Mouse (Mus musculus): ENCODE results near the gene Fiz1. TPM values are rescaled to one million over a fixed set of nuclear protein-coding genes. Genes with fewer than 3 reads are reported as not detected.
"Not testable (repeated sequence)": the region's sequence is repeated elsewhere in the genome, so short reads cannot be mapped to it uniquely, and the experiment has no call there.

Gene Fiz1
- total RNA-seq, 1 experiment from 2014 or later: 26.2 TPM

DNA sequence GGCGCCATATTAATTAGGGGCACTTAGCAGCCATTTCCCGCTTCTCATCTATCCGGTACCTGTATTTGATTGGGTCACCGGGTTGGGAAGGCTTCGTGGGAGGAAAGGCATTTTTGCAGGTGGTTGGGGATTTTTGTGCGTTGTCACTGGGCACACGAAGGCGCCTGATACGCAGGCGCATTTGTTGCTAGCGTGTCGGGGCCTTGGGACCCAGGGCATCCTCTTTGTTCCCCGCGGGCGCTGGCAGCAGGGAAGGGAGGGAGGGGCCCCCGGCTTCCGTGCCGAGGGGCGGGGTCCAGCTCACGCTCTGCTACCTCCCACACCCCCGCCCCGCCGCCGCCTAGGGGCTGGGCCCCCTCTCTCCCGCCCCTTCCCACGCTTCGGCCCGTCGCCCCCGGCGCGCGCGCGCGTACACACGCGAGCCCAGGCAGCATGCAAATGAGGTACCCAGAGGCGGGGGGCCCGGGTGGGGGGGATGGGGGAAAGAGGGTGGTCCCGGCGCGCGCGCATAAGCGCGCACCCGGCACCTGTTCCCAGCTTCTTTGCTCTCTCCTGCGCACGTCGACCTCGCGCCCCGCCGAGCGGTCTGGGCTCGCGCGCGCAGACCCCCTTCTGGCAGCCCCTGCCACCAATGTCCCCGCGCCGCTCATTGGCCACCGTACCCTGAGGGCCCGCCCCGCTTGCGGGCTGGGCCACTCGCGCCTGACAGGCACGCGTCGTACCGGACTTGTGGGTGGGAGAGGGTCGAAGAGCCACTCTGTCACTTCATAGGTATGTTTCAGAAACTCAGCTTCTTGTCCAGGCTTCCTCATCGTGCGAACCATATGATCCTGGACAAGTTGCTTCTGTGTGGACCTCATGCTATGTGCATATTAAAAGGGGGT is 863 bp upstream of the Fiz1 start, which contains the start of gene Gm44973:
Gene Gm44973 (plus strand): TSS at position 379 of the 884 bp plus-strand sequence.
- peak; percentile 62 for ATAC-seq (replicated peaks; ENCODE audit: insufficient number of reproducible peaks, low FRiP score, low TSS enrichment, poor library complexity, severe bottlenecking)

DNA sequence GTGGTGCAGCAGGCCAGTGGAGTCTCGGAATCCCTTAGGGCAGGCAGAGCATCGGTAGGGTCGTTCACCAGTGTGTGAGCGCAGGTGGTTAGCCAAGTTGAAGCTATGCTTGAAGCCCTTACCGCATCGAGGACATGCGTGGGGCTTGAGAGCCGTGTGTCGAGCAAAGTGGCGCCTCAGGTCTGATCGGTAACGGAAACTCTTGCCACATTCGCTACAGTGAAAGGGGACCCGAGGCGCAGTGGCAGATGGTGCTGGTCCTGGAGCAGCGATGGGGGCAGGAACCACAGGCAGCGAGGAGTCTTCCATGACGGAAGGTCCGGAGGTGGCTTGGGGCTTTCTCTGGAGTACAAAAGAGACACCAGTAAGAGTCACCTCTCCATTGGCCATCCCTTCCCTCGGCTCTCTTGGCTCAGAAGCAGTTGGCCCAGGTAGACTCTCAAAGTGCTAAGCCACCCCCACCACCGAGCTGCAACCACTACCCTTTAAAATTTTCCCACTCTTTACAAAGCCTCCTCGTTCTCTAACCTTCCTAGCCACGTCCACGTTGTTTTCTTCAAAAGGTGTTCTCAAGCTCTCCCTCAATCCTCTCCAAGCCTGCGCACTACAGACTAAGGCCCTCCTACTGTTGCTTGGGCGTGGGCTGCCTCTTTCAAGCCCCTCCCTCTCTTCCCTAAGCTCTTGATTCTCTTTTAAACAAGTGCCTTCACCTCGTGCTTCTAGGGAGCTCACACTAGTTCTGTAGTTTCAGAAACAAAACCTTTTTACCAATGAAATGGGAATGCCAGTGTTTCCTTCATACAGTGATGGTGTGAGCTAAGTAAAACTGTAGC is 1.6 kb downstream of the Fiz1 start:
- no peak for ATAC-seq (replicated peaks; ENCODE audit: insufficient number of reproducible peaks, low FRiP score, low TSS enrichment, poor library complexity, severe bottlenecking)

DNA sequence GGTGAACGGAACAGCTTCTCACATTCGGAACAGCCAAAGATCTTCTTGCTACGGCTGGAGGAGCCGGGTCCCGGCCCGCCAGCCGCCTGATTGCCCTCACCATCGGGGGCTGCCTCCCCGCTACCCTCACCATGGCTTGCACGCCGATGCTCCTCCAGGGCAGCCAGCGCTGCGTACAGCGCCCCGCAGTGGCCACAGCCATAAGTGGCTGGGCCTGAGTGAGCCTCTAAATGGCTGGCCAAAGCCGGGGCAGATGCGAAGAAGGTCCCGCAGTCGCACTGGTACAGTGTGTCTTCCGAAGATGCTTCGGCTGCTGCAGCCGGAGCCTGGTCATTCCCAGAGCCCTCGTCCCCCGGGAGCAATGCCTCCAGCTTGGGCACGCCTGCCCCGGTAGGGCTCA is 6.3 kb downstream of the Fiz1 start:
- no peak for ATAC-seq (replicated peaks; ENCODE audit: insufficient number of reproducible peaks, low FRiP score, low TSS enrichment, poor library complexity, severe bottlenecking)

DNA sequence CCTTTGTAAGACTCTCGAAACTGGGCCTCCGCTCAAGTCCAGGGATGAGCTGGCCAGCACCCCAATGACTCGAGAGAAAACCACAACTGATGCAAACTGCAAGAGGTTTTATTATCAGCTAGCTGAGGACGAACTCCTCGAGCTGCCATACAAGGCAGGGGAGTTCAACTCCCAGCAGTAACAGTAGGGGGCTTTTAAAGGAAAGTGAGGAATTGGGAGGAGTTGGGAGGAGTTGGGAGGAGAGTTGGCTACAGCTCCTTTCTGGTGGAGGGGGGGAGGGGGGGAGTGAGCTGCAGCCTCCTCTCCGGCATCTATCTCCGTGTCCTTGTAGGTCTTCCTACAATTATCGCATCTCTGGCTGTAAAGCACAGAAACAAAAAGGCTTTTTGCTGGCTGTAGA is 11.6 kb downstream of the Fiz1 start:
- ATAC-seq (replicated peaks; ENCODE audit: insufficient number of reproducible peaks, low FRiP score, low TSS enrichment, poor library complexity, severe bottlenecking): not testable (repeated sequence)

DNA sequence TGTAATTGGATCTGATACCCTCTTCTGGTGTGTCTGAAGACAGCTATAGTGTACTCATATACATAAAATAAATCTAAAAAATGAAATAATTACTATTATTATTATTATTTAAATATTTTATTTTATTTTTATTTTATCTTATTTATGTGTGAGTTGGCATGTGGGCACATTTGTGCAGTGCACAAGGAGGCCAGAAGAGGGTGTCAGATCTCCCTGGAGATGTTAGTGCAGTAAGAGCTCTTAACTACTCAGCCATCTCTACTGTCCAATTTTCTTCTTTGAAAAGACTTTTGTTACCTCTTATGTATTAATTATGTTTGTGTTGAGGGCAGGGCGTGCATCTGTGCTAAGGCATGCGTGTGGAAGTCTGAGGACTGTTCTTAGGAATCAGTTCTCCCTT is 14.6 kb downstream of the Fiz1 start:
- no peak for ATAC-seq (replicated peaks; ENCODE audit: insufficient number of reproducible peaks, low FRiP score, low TSS enrichment, poor library complexity, severe bottlenecking)

DNA sequence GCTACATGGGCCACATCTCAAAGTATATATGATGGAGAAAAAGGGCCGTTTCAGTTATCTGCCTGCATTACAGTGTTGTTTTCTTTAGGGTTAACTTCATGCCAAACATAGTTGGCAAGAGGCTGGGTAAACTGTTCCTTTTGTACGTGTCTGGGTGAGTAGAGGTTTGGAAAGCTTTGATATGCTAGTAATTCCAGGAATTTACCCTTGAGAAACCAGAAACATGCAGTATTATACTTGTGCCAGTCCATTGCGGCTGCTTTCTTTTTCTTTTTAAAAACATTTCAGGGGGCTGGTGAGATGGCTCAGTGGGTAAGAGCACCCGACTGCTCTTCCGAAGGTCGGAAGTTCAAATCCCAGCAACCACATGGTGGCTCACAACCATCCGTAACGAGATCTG is 17.6 kb downstream of the Fiz1 start:
- no peak for ATAC-seq (replicated peaks; ENCODE audit: insufficient number of reproducible peaks, low FRiP score, low TSS enrichment, poor library complexity, severe bottlenecking)

DNA sequence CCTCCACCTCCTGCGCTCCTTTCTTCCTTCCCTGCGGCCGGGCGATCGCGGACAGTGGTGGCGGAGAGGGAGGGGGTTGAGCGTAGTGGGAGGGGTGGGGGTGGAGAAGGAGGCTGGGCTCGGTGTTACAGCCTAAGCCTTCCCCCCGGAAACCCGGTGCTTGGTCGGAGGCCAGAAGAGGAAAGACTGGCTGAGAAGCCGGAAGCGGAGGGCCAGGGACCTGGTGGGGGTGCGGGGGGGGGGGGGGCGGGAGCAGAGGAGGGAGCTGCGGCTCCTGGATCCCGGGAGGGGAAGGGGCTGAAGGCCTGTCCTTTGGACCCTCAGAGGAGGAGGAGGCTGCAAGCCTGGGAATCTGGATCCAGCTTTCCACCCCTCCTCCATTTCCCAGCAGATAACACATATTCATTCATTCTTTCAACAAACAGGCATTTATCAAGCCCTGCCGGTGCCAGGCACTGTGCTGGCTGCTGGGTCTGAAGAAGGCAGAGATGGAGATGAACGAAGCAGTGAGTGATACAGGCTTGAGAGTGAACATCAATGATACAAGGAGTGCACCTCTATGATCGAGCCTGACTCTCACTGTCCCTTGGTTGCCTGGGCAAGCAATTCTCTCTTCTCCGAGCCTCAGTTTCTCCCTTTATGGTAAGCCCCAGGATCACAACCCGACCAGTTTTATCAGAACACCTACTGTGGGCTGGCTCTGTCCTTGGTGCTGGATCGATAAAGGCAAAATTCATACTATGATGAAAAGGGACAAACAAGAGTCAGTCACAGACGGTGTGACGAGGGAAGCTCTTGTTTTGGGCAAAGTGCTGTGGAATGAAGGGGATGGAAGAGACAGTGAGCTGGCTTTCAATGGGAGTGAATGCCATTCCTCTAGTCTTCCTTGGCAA is 18.2 kb downstream of the Fiz1 start, which contains the start of gene Zfp579:
Gene Zfp579 (minus strand): TSS at position 156 of the 893 bp plus-strand sequence.
- peak; percentile 57 for ATAC-seq (replicated peaks; ENCODE audit: insufficient number of reproducible peaks, low FRiP score, low TSS enrichment, poor library complexity, severe bottlenecking)

DNA sequence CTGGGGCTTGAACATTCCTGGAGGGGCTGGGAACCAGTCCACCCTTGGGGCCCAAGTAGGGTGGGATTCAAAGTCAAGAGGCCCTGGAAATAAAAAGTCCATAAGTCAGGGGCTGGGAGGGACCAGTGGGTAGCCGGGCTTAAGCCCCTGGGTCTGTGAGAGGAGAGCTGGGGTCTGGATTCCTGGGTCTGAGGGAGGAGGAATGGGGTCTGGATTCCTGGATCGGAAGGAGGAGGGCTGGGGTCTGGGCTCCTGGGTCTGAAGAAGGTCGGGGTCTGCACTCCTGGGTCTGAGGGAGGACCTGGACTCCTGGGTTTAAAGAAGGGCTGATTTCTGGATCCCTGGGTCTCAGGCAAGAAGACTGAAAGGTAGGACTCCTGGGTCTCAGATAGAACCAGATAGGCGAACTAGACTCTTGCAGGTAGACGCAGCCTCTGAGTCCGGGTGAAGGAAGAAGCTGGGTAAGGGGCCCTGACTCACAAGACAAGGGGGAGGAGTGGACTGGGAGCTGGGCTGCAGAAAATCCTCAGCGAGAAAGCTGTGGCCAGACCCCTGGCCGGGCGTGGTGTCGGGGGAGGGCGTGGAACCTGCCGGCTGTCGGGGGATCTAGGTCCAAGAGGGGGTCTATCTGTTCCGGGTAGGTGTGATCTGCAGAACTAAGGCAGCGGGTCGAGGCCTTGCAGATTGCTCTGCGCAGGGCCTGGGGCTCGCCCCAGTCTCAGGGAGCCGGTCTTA is 19.1 kb downstream of the Fiz1 start:
- no peak for ATAC-seq (replicated peaks; ENCODE audit: insufficient number of reproducible peaks, low FRiP score, low TSS enrichment, poor library complexity, severe bottlenecking)

DNA sequence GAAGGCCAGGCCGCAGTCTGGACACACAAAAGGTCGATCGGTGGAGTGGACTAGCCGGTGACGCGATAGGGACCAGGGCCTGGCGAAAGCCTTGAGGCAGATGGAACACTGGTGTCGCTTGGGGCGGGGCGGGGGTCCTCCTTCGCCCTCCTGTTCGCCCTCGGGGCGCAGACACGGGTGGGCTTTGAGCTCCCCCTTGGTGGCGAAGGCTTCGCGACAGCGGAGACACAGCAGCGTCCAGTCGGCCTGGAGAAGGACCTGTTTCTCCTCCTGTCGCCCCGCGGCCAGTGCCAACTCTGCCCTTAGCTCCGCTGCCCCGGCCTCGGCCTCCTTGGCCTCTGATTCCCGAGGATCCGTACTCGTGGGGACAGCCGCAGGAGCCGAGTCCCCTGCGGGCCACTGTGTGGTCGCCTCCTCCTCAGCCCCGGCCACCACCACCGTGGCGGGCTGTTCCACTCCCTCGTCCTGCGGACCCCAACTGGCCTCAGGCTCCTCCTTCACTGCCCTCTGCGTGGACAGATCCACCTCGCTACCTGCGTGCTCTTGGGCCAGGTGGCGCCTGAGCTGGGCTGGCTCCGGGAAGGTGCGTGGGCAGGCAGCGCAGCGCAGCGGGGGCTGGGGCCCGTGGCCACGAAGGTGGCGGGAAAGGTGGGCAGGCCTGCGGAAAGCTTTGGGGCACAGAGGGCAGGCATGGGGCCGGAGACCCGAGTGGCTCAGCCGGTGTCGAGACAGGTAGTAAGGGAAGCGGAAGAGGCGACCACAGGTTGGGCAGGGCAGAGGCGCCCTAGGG is 20.3 kb downstream of the Fiz1 start:
- ATAC-seq (replicated peaks; ENCODE audit: insufficient number of reproducible peaks, low FRiP score, low TSS enrichment, poor library complexity, severe bottlenecking): no peak

DNA sequence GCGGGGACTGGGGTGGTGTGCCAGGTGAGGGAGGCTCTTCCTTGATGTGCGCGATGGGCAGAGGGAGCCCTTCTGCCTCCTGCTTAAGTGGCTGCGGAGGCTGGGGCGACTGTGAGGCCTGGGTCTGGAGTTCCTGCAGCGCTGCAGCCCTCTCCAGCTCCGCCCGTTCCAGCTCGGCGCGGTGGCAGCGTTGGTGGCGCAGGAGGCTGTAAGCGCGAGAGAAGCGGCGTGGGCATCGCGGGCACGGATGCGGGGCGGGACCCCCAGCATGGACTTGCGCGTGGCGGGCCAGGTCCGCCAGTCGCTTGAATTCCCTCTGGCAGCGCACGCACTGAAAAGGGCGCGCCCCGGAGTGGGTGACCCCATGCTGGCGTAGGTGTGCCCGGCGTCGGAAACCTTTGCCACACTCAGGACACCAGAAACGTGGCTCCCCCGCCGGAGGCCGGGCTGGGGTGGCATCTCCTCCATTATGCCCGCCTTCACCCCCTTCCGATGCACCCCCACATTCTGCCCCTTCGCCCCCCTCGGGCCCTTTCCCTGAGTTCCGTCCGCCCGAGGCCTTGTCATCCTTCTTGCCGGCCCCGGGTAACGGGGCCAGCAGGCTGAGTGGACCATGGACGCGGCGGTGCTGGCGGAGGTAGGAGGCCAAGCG is 21.0 kb downstream of the Fiz1 start:
- no peak for ATAC-seq (replicated peaks; ENCODE audit: insufficient number of reproducible peaks, low FRiP score, low TSS enrichment, poor library complexity, severe bottlenecking)

DNA sequence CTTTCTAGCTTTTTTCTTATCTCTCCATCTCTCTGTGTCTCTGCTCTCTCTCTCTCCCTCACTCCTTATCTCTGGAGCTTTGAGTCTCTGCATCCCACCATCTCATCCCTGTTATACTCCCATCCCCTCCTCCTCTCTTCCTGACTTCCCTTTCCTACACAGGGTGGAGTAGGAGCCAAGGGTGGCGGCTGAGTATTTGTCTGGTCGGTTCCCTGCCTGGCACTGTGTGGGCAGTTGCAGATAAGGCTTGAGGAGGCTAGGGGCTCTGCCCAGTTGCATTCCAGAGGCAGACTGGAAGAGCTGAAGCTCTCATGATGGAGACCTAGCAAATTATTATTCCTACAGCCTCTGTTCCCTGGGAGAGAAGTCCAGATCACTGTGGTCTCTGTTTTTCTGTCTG is 26.2 kb downstream of the Fiz1 start:
- no peak for ATAC-seq (replicated peaks; ENCODE audit: insufficient number of reproducible peaks, low FRiP score, low TSS enrichment, poor library complexity, severe bottlenecking)

DNA sequence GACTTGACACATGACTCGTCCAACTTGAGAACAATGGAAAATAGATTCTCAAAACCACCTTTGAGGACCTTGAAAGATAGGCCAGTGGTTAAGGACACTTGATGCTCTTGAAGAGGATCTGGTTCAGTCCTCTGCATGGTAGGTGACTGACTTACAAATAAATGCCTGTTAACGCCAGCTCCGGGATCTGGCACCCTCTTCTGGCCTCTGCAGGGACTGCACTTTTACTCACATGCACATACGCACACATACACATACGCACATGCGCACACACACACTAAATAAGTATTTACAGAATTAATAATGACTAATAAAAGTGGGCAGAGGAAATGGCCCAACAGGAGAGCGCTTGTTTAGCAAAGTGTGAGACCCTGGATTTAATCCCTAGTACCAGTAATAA is 37.7 kb downstream of the Fiz1 start:
- no peak for ATAC-seq (replicated peaks; ENCODE audit: insufficient number of reproducible peaks, low FRiP score, low TSS enrichment, poor library complexity, severe bottlenecking)

DNA sequence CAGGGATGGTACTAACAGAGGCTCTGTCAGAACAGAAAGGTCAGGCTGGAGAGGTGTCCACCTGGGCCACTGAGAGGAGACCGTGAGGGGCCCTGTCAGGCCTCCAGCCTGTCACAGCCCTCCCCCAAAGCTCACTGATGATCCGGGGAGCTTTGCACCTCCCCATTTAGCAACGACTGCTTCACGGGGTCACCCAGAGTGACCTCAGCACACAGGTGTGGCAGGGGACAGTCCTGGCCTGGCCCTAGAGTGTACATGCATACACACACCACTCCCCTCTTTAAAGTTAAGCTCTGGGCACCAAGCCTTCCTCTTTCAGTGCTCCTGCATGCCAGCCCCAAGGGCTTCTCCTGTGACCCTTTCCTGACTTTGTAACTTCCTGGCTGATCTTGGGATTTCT is 39.0 kb downstream of the Fiz1 start:
- no peak for ATAC-seq (replicated peaks; ENCODE audit: insufficient number of reproducible peaks, low FRiP score, low TSS enrichment, poor library complexity, severe bottlenecking)

DNA sequence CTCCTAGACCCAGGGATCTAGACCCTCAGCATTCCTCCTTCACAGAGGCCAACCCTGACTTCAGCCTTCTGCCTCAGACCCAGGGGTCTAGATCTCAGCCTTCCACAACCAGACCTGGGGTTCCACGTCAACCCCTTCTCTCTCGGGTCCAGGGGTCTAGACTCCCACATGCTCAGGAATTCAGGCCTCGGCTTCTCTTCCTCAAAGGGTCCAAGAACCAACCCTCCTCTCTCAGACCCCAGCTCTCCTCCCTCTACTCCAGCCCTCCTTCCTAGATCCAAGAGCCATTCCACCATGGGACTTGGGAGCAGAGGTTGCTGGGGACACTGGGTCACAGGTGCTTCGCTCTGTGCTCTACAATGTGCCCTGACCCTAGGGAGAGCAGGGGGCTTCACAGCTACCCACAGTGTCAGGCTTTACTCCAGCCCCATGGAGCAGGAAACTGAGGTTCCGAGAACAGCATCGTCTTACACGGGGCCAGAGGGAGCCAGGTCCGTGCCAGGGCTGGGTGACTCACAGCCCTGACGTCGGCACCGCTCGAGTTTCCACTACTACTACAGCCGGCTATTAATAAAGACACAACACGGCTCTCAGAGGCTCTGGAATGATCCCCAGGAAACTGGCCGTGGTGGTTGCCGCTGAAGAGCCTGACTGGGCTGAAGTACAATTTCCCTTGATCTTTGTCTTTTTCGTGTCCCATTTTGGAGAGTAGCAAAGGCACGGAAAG is 42.0 kb downstream of the Fiz1 start:
- no peak for ATAC-seq (replicated peaks; ENCODE audit: insufficient number of reproducible peaks, low FRiP score, low TSS enrichment, poor library complexity, severe bottlenecking)

DNA sequence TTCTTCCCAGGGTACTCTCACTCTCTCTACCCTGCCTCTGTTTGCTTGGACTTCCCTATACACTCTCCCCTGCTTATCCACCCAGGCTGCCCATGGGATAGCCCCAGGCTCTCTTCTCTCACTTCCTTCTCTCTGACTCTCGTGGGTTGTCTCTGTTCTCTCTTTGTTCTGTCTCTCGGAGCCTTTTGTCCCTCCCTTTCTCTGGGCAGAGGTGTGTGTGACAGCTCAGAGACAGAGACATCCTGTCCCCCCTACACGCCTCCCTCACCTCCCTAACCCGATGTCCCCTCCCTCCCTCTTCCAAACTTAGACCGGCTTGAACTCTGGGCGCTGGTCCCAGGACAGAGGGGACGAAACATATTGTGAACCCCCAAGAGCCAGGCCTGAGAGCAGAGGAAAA is 42.8 kb downstream of the Fiz1 start:
- no peak for ATAC-seq (replicated peaks; ENCODE audit: insufficient number of reproducible peaks, low FRiP score, low TSS enrichment, poor library complexity, severe bottlenecking)

DNA sequence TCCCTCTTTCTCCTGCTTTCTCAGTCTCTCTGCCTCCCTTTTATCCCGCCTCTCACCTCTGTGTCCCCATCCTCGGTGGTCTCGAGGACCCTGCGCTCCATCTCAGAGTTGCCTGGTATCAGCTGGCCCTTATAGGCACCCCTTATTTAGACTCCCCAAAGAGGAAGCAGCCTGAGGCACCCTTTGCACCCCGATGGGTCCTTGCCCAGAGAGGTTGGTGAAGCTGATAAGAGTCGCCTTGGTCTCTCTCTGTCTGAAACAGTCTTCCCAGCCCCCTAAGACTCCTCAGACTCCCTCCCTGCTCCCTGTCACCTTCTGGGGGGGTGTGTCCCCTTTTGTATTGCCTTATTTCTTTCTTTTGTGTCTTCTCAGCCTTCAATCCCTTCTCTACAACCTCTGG is 43.4 kb downstream of the Fiz1 start, which contains the start of gene Sbk3:
Gene Sbk3 (minus strand): TSS at position 101 of the 400 bp plus-strand sequence.
- no peak for ATAC-seq (replicated peaks; ENCODE audit: insufficient number of reproducible peaks, low FRiP score, low TSS enrichment, poor library complexity, severe bottlenecking)
